Mouse (Mus musculus): ENCODE results near the gene Adad1. TPM values are rescaled to one million over a fixed set of nuclear protein-coding genes. Genes with fewer than 3 reads are reported as not detected.

The Adad1 gene
- not detected for total RNA-seq (2022)

- DNase-seq (ENCODE audit: low spot score in 2 of 2): no peak
Observed at GRCm38 (mm10) chr3:37063406-37063805, at the start of gene Adad1. Gene Adad1 (plus strand): TSS chr3:37063527.

GRCm38 (mm10) chr3:37037979-37038378 lies 25.3 kb upstream of the Adad1 start:
- DNase-seq (ENCODE audit: low spot score in 2 of 2): no peak

GRCm38 (mm10) chr3:37039811-37040210 lies 23.5 kb upstream of the Adad1 start:
- DNase-seq (ENCODE audit: low spot score in 2 of 2): no peak

- DNase-seq (ENCODE audit: low spot score in 2 of 2): no peak
Observed at GRCm38 (mm10) chr3:37051491-37051890, 11.8 kb upstream of the Adad1 start.

- no peak for DNase-seq (ENCODE audit: low spot score in 2 of 2)
Observed at GRCm38 (mm10) chr3:37073211-37073610, 9.9 kb downstream of the Adad1 start.

- DNase-seq (ENCODE audit: low spot score in 2 of 2): no peak
Observed at GRCm38 (mm10) chr3:37084860-37085259, 21.5 kb downstream of the Adad1 start.

GRCm38 (mm10) chr3:37090721-37091120 lies 27.4 kb downstream of the Adad1 start:
- DNase-seq (ENCODE audit: low spot score in 2 of 2): no peak

GRCm38 (mm10) chr3:37125655-37126054 lies 62.3 kb downstream of the Adad1 start, which contains the start of gene Il2:
Gene Il2 (minus strand): TSS chr3:37125959.
- no peak for DNase-seq (ENCODE audit: low spot score in 2 of 2)

GRCm38 (mm10) chr3:37126162-37126561 lies 62.8 kb downstream of the Adad1 start:
- no peak for DNase-seq (ENCODE audit: low spot score in 2 of 2)

GRCm38 (mm10) chr3:37128269-37128668 lies 64.9 kb downstream of the Adad1 start:
- DNase-seq (ENCODE audit: low spot score in 2 of 2): no peak

- DNase-seq (ENCODE audit: low spot score in 2 of 2): no peak
Observed at GRCm38 (mm10) chr3:37129063-37129462, 65.7 kb downstream of the Adad1 start.

GRCm38 (mm10) chr3:37137231-37137630 lies 73.9 kb downstream of the Adad1 start:
- no peak for DNase-seq (ENCODE audit: low spot score in 2 of 2)

- no peak for DNase-seq (ENCODE audit: low spot score in 2 of 2)
Observed at GRCm38 (mm10) chr3:37139192-37139591, 75.9 kb downstream of the Adad1 start.

- no peak for DNase-seq (ENCODE audit: low spot score in 2 of 2)
Observed at GRCm38 (mm10) chr3:37140168-37140906, 77.0 kb downstream of the Adad1 start.

GRCm38 (mm10) chr3:37141827-37142226 lies 78.5 kb downstream of the Adad1 start:
- no peak for DNase-seq (ENCODE audit: low spot score in 2 of 2)

- no peak for DNase-seq (ENCODE audit: low spot score in 2 of 2)
Observed at GRCm38 (mm10) chr3:37144979-37145378, 81.7 kb downstream of the Adad1 start.

GRCm38 (mm10) chr3:37146406-37146805 lies 83.1 kb downstream of the Adad1 start:
- DNase-seq (ENCODE audit: low spot score in 2 of 2): no peak

- DNase-seq (ENCODE audit: low spot score in 2 of 2): no peak
Observed at GRCm38 (mm10) chr3:37146810-37147209, 83.5 kb downstream of the Adad1 start.

- no peak for DNase-seq (ENCODE audit: low spot score in 2 of 2)
Observed at GRCm38 (mm10) chr3:37152274-37152673, 88.9 kb downstream of the Adad1 start.

- no peak for DNase-seq (ENCODE audit: low spot score in 2 of 2)
Observed at GRCm38 (mm10) chr3:37153004-37153403, 89.7 kb downstream of the Adad1 start.

GRCm38 (mm10) chr3:37154396-37154795 lies 91.1 kb downstream of the Adad1 start:
- DNase-seq (ENCODE audit: low spot score in 2 of 2): no peak

- DNase-seq (ENCODE audit: low spot score in 2 of 2): no peak
Observed at GRCm38 (mm10) chr3:37157082-37157481, 93.8 kb downstream of the Adad1 start.

- DNase-seq (ENCODE audit: low spot score in 2 of 2): no peak
Observed at GRCm38 (mm10) chr3:37158246-37158645, 94.9 kb downstream of the Adad1 start.

Data from left cerebral cortex, adult 8-10 months (tissue).